18 mouse cellular contexts compared by ENCODE assay signal in genomic region chr3:69545017-69545416, GRCm38 (mm10). TPM values are rescaled to one million over a fixed set of nuclear protein-coding genes. Genes with fewer than 3 reads are reported as not detected.
DNase-seq lines count a peak whose midpoint lies in the region; ATAC-seq lines count a peak whose summit lies in the region.
"Had no signal": no experiment of that assay in that cellular context is flagged by ENCODE, and none has a peak within 500 bp of the region (broad histone marks: within the 10 kb centered on the region; RNA-seq: fewer than 3 reads in every experiment).

No protein-coding gene starts in this region.

- H3K27me3 ChIP-seq in forebrain, embryonic 15.5 days = no peaks in the 10 kb centered on the region
- H3K27me3 ChIP-seq in forebrain, embryonic 12.5 days = no peaks in the 10 kb centered on the region
- H3K27me3 ChIP-seq in midbrain, embryonic 12.5 days = peaks cover 9% of the 10 kb centered on the region
- no peaks in the 10 kb centered on the region for H3K27me3 ChIP-seq in midbrain, embryonic 14.5 days (ENCODE audit: control insufficient read depth, insufficient read depth, low read length)
- no peaks in the 10 kb centered on the region for H3K27me3 ChIP-seq in hindbrain, embryonic 15.5 days
- H3K27me3 ChIP-seq in neural tube, embryonic 13.5 days = no peaks in the 10 kb centered on the region; the same call in 1 of the 2 replicates
- H3K27me3 ChIP-seq: embryonic facial prominence, embryonic 13.5 days; heart, embryonic 15.5 days had no signal

- H3K4me1 ChIP-seq in forebrain, embryonic 15.5 days = peaks cover 11% of the 10 kb centered on the region
- H3K4me1 ChIP-seq in forebrain, embryonic 12.5 days = peaks cover 14% of the 10 kb centered on the region
- peaks cover 10% of the 10 kb centered on the region; the same call in 1 of the 2 replicates for H3K4me1 ChIP-seq in midbrain, embryonic 12.5 days
- peaks cover 14% of the 10 kb centered on the region for H3K4me1 ChIP-seq in midbrain, embryonic 14.5 days (ENCODE audit: control insufficient read depth, insufficient read depth, low read length)
- 0 out of 2 replicates have a peak, but pooled peaks cover 5% of the 10 kb centered on the region for H3K4me1 ChIP-seq in hindbrain, embryonic 15.5 days (replicated peaks)
- peaks cover 11% of the 10 kb centered on the region for H3K4me1 ChIP-seq in neural tube, embryonic 13.5 days (replicated peaks)

- no peaks in the 10 kb centered on the region for H3K9me3 ChIP-seq in forebrain, embryonic 15.5 days
- H3K9me3 ChIP-seq in forebrain, embryonic 12.5 days = no peaks in the 10 kb centered on the region
- no peaks in the 10 kb centered on the region for H3K9me3 ChIP-seq in midbrain, embryonic 12.5 days
- peaks cover 3% of the 10 kb centered on the region; the same call in 1 of the 2 replicates for H3K9me3 ChIP-seq in midbrain, embryonic 14.5 days (ENCODE audit: control insufficient read depth, low read length)
- H3K9me3 ChIP-seq in hindbrain, embryonic 15.5 days = no peaks in the 10 kb centered on the region
- H3K9me3 ChIP-seq in neural tube, embryonic 13.5 days = no peaks in the 10 kb centered on the region
- H3K9me3 ChIP-seq: embryonic facial prominence, embryonic 13.5 days; heart, embryonic 15.5 days had no signal

- DNase-seq in midbrain, embryonic 14.5 days = no peak
- no peak for DNase-seq in thymus, adult 18-20 months
- DNase-seq in adrenal gland, postnatal 10 days = no peak
- DNase-seq: adrenal gland, postnatal 25 days; cerebellum, adult 9-10 months; gastrocnemius, adult 2 months; kidney, adult 2 months; lung, adult 18-20 months; lung, postnatal 4 days; thymus, adult 2 months had no signal

- 58% methylated on average over 5 of the region's 5 CpGs for WGBS in forebrain, embryonic 15.5 days
- WGBS in forebrain, embryonic 12.5 days = 65% methylated on average over 5 of the region's 5 CpGs
- 76% methylated on average over 5 of the region's 5 CpGs for WGBS in midbrain, embryonic 12.5 days
- WGBS in midbrain, embryonic 14.5 days = 59% methylated on average over 5 of the region's 5 CpGs
- 43% methylated on average over 5 of the region's 5 CpGs for WGBS in hindbrain, embryonic 15.5 days
- WGBS in neural tube, embryonic 13.5 days = 61% methylated on average over 5 of the region's 5 CpGs

- no peak overlapping the region for H3K9ac ChIP-seq in forebrain, embryonic 15.5 days (replicated peaks)
- H3K9ac ChIP-seq in forebrain, embryonic 12.5 days = no peak overlapping the region
- no peak overlapping the region for H3K9ac ChIP-seq in midbrain, embryonic 12.5 days (replicated peaks)
- H3K9ac ChIP-seq in midbrain, embryonic 14.5 days (replicated peaks; ENCODE audit: low read length) = no peak overlapping the region
- no peak overlapping the region for H3K9ac ChIP-seq in hindbrain, embryonic 15.5 days
- no peak overlapping the region for H3K9ac ChIP-seq in neural tube, embryonic 13.5 days
- H3K9ac ChIP-seq: embryonic facial prominence, embryonic 13.5 days; heart, embryonic 15.5 days had no signal

- ATAC-seq in forebrain, embryonic 15.5 days (replicated peaks) = peak; percentile 63
- ATAC-seq in forebrain, embryonic 12.5 days (ENCODE audit: low FRiP score) = no peak
- ATAC-seq in midbrain, embryonic 12.5 days (ENCODE audit: low FRiP score, low read depth) = 0 out of 2 replicates have a peak, but pooled peaks have one; percentile 25
- no peak; the same call in 1 of the 2 replicates for ATAC-seq in midbrain, embryonic 14.5 days (ENCODE audit: low FRiP score, low TSS enrichment)
- ATAC-seq in hindbrain, embryonic 15.5 days (ENCODE audit: low FRiP score, low read depth) = peak; percentile 43; the same call in 1 of the 2 replicates
- 0 out of 2 replicates have a peak, but pooled peaks have one; percentile 36 for ATAC-seq in neural tube, embryonic 13.5 days (ENCODE audit: low read depth)

- 0 out of 2 replicates have a peak overlapping the region, but pooled peaks have one; percentile 11 for H3K27ac ChIP-seq in forebrain, embryonic 15.5 days (replicated peaks)
- no peak overlapping the region for H3K27ac ChIP-seq in forebrain, embryonic 12.5 days
- no peak overlapping the region for H3K27ac ChIP-seq in midbrain, embryonic 12.5 days (replicated peaks)
- H3K27ac ChIP-seq in midbrain, embryonic 14.5 days (replicated peaks; ENCODE audit: low read depth, low read length) = no peak overlapping the region
- H3K27ac ChIP-seq in hindbrain, embryonic 15.5 days (replicated peaks) = no peak overlapping the region
- 0 out of 2 replicates have a peak overlapping the region, but pooled peaks have one; percentile 7 for H3K27ac ChIP-seq in neural tube, embryonic 13.5 days (replicated peaks)
- H3K27ac ChIP-seq: embryonic facial prominence, embryonic 13.5 days; gastrocnemius, adult 2 months; heart, embryonic 15.5 days had no signal

- no peak overlapping the region for H3K4me2 ChIP-seq in forebrain, embryonic 15.5 days (replicated peaks)
- no peak overlapping the region for H3K4me2 ChIP-seq in forebrain, embryonic 12.5 days
- no peak overlapping the region for H3K4me2 ChIP-seq in midbrain, embryonic 12.5 days (replicated peaks)
- no peak overlapping the region for H3K4me2 ChIP-seq in midbrain, embryonic 14.5 days (ENCODE audit: low read length)
- H3K4me2 ChIP-seq in hindbrain, embryonic 15.5 days = no peak overlapping the region
- no peak overlapping the region for H3K4me2 ChIP-seq in neural tube, embryonic 13.5 days
- H3K4me2 ChIP-seq: embryonic facial prominence, embryonic 13.5 days; heart, embryonic 15.5 days had no signal

- H3K4me3 ChIP-seq in forebrain, embryonic 15.5 days = no peak overlapping the region
- no peak overlapping the region for H3K4me3 ChIP-seq in forebrain, embryonic 12.5 days (replicated peaks)
- H3K4me3 ChIP-seq in midbrain, embryonic 12.5 days = no peak overlapping the region
- H3K4me3 ChIP-seq in midbrain, embryonic 14.5 days (replicated peaks; ENCODE audit: low read depth, low read length) = no peak overlapping the region
- no peak overlapping the region for H3K4me3 ChIP-seq in hindbrain, embryonic 15.5 days
- H3K4me3 ChIP-seq in neural tube, embryonic 13.5 days = no peak overlapping the region
- H3K4me3 ChIP-seq: embryonic facial prominence, embryonic 13.5 days; gastrocnemius, adult 2 months; heart, embryonic 15.5 days had no signal

- no peaks in the 10 kb centered on the region for H3K36me3 ChIP-seq in forebrain, embryonic 15.5 days
- H3K36me3 ChIP-seq in forebrain, embryonic 12.5 days (replicated peaks) = peaks cover 4% of the 10 kb centered on the region; the same call in 1 of the 2 replicates
- no peaks in the 10 kb centered on the region for H3K36me3 ChIP-seq in midbrain, embryonic 12.5 days
- H3K36me3 ChIP-seq in midbrain, embryonic 14.5 days (ENCODE audit: control insufficient read depth, insufficient read depth, low read length) = no peaks in the 10 kb centered on the region
- H3K36me3 ChIP-seq in hindbrain, embryonic 15.5 days = no peaks in the 10 kb centered on the region
- no peaks in the 10 kb centered on the region for H3K36me3 ChIP-seq in neural tube, embryonic 13.5 days
- H3K36me3 ChIP-seq: embryonic facial prominence, embryonic 13.5 days; heart, embryonic 15.5 days had no signal

RNA-seq across cellular contexts. Expression of gene B3galnt1, which starts 53.7 kb away (rescaled TPM):
- polyA plus RNA-seq in forebrain, embryonic 15.5 days (2015; fragmentation: Nextera tagmentation; extraction: Ambion mirVana) = 78.9 and 84.1 TPM in 2 replicates
- polyA plus RNA-seq in forebrain, embryonic 12.5 days (2016; fragmentation: Nextera tagmentation; extraction: Ambion mirVana) = 40.6 and 43.8 TPM in 2 replicates
- polyA plus RNA-seq in midbrain, embryonic 12.5 days (2016; fragmentation: Nextera tagmentation; extraction: Ambion mirVana) = 40.1 and 42.4 TPM in 2 replicates
- 93.0 and 94.6 TPM in 2 replicates for polyA plus RNA-seq in midbrain, embryonic 14.5 days (2014; fragmentation: Nextera tagmentation; extraction: Ambion mirVana)
- polyA plus RNA-seq in hindbrain, embryonic 15.5 days (2015; fragmentation: Nextera tagmentation; extraction: Ambion mirVana) = 102 and 103 TPM in 2 replicates
- 76.0 and 82.6 TPM in 2 replicates for polyA plus RNA-seq in neural tube, embryonic 13.5 days (2015; fragmentation: Nextera tagmentation; extraction: Ambion mirVana)
- total RNA-seq in adrenal gland, postnatal 10 days (2021) = 10 to 100 TPM; 14.1 to 15.9 TPM
- total RNA-seq: neutrophil, adult 5-6 weeks had no signal

Comparison
In these comparisons a context has a peak if more than half of its experiments do, and no peak if none do; other contexts are left out.
1. ATAC-seq: peak in forebrain, embryonic 15.5 days (single experiment), midbrain, embryonic 12.5 days (single experiment), hindbrain, embryonic 15.5 days (single experiment) and neural tube, embryonic 13.5 days (single experiment); none in forebrain, embryonic 12.5 days (single experiment) and midbrain, embryonic 14.5 days (single experiment).
2. H3K27ac ChIP-seq: peak in forebrain, embryonic 15.5 days (single experiment) and neural tube, embryonic 13.5 days (single experiment); none in forebrain, embryonic 12.5 days (single experiment), midbrain, embryonic 12.5 days (single experiment), midbrain, embryonic 14.5 days (single experiment) and hindbrain, embryonic 15.5 days (single experiment).